Mouse (Mus musculus): ENCODE measurements around the gene Mrpl17. TPM values are rescaled to one million over a fixed set of nuclear protein-coding genes. Genes with fewer than 3 reads are reported as not detected.

The Mrpl17 gene
- polyA plus RNA-seq, 1 experiment, result 53.7 TPM

GRCm38 (mm10) chr7:105787285-105788140 lies 23.4 kb downstream of the Mrpl17 start, which contains the start of gene Dchs1:
Dchs1 (minus strand) TSS chr7:105787654.
- no peaks in the 10 kb centered on the region for H3K4me1 ChIP-seq (ENCODE audit: control insufficient read depth, insufficient read depth, low read length)
- no peak within 1 kb of the TSS for H3K27ac ChIP-seq (ENCODE audit: insufficient read depth, low read depth, low read length)
- TF ChIP-seq POLR2A (IDR thresholded peaks at IDR 0.05; ENCODE audit: borderline replicate concordance, low read depth, low read length) (no peak), CTCF (IDR thresholded peaks at IDR 0.05; ENCODE audit: low read depth, low read length) (no peak)
- peak within 1 kb of the TSS; percentile 44 for H3K4me3 ChIP-seq (ENCODE audit: insufficient read depth, low read length)

DNA sequence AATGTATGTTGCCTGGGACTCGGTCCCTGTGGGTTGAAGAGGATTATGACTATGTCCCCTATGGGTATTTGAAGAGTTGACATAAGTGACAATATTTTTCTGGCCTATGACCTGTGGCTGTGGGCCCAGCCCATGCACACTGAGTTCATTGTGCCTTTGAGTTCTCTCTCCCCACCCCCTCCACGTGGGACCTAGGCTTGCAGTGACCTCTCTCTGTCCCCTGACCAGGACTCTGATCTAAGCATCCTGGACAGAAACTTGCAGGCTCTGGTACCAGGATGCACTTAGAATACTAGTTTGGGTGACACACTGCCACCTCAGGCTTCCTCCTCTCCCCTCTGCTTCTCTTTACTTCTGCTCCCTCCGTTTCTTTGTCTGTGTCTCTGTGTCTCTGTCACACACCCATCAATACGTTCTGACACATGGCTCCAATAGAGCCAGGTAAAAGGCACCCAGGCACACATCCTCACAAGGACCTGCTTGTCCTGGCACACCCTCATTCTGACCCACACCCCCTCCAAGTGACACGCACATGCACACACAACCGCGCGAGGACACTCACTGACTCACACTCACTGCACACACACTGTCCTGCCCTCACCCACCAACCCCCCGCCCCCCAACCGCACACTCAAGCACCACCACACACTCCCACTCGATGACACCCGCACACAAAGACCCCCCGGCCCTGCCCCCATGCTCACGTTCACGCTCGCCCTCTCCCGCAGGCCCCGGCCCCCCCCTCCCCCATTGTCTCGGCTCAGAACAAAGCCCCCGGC lies 24.2 kb downstream of the Mrpl17 start:
- TF ChIP-seq CTCF (IDR thresholded peaks at IDR 0.05; ENCODE audit: low read depth, low read length), result no peak
- no peak for TF ChIP-seq POLR2A (IDR thresholded peaks at IDR 0.05; ENCODE audit: borderline replicate concordance, low read depth, low read length)
- Histone ChIP-seq H3K4me1 (ENCODE audit: control insufficient read depth, insufficient read depth, low read length) (no peaks in the 10 kb centered on the region), H3K4me3 (ENCODE audit: insufficient read depth, low read length) (no peak overlapping the region), H3K27ac (ENCODE audit: insufficient read depth, low read depth, low read length) (no peak overlapping the region)

DNA sequence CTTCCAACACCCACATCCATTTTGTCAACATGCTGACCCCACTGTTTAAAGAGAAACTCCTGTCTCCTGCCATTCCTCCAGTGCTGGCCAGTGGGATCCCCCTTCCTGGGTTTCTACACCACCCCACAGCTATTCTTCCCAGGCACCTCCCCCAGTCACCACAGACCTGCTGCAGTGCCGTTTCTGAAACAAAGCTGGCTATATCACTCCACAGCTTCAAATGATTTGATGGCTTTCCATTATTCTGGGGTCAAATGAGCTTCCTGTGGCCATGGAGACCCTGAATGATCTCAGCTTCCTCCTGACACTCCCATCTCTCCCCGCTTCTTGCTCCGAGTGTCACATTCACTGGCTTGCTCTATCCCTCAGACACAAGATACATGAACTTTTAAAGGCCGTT lies 26.3 kb downstream of the Mrpl17 start:
- TF ChIP-seq POLR2A (IDR thresholded peaks at IDR 0.05; ENCODE audit: borderline replicate concordance, low read depth, low read length), result no peak
- no peak for TF ChIP-seq CTCF (IDR thresholded peaks at IDR 0.05; ENCODE audit: low read depth, low read length)
- Histone ChIP-seq H3K4me1 (ENCODE audit: control insufficient read depth, insufficient read depth, low read length) (peaks cover 5% of the 10 kb centered on the region), H3K27ac (ENCODE audit: insufficient read depth, low read depth, low read length) (no peak overlapping the region), H3K4me3 (ENCODE audit: insufficient read depth, low read length) (no peak overlapping the region)

DNA sequence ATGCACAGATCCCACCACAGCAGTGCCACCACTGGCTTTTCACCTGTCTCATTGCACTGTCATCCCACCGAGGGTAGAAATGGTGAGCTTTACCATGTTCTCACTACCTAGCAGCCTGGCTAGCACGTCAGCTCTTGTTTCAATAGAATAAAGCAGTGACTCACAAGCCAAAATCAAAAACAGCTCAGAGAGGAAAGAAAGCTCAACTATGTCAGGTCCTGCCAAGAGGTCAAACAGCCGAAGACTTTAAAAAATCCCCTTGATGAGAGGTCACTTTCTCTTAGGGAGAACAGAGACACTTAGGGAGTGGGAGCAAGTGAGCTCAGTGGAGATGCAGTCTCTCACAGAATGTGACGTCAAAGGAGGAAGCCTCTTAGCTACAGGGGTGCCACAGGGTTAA lies 27.0 kb downstream of the Mrpl17 start:
- TF ChIP-seq CTCF (IDR thresholded peaks at IDR 0.05; ENCODE audit: low read depth, low read length) (no peak), POLR2A (IDR thresholded peaks at IDR 0.05; ENCODE audit: borderline replicate concordance, low read depth, low read length) (no peak)
- Histone ChIP-seq H3K4me1 (ENCODE audit: control insufficient read depth, insufficient read depth, low read length) (peaks cover 10% of the 10 kb centered on the region), H3K4me3 (ENCODE audit: insufficient read depth, low read length) (no peak overlapping the region), H3K27ac (ENCODE audit: insufficient read depth, low read depth, low read length) (no peak overlapping the region)

- no peak for TF ChIP-seq POLR2A (IDR thresholded peaks at IDR 0.05; ENCODE audit: borderline replicate concordance, low read depth, low read length)
- no peak for TF ChIP-seq CTCF (IDR thresholded peaks at IDR 0.05; ENCODE audit: low read depth, low read length)
- Histone ChIP-seq H3K4me1 (ENCODE audit: control insufficient read depth, insufficient read depth, low read length) (peaks cover 27% of the 10 kb centered on the region), H3K27ac (ENCODE audit: insufficient read depth, low read depth, low read length) (peak overlapping the region; percentile 88), H3K4me3 (ENCODE audit: insufficient read depth, low read length) (peak overlapping the region; percentile 16)
These were observed 32.2 kb downstream of the Mrpl17 start for GRCm38 (mm10) chr7:105778553-105779265.

GRCm38 (mm10) chr7:105777797-105778552 lies 32.9 kb downstream of the Mrpl17 start:
- peak overlapping the region; percentile 32 for H3K4me3 ChIP-seq (ENCODE audit: insufficient read depth, low read length)
- H3K27ac ChIP-seq (ENCODE audit: insufficient read depth, low read depth, low read length), result peak overlapping the region; percentile 88

GRCm38 (mm10) chr7:105777316-105777715 lies 33.6 kb downstream of the Mrpl17 start:
- TF ChIP-seq POLR2A (IDR thresholded peaks at IDR 0.05; ENCODE audit: borderline replicate concordance, low read depth, low read length) (no peak), CTCF (IDR thresholded peaks at IDR 0.05; ENCODE audit: low read depth, low read length) (no peak)
- H3K27ac ChIP-seq (ENCODE audit: insufficient read depth, low read depth, low read length), result peak overlapping the region; percentile 88
- no peak overlapping the region for H3K4me3 ChIP-seq (ENCODE audit: insufficient read depth, low read length)
- peaks cover 27% of the 10 kb centered on the region for H3K4me1 ChIP-seq (ENCODE audit: control insufficient read depth, insufficient read depth, low read length)

More at GRCm38 (mm10) chr7:105777797-105778552, 32.9 kb downstream of the Mrpl17 start:
- no peak for TF ChIP-seq CTCF (IDR thresholded peaks at IDR 0.05; ENCODE audit: low read depth, low read length)
- no peak for TF ChIP-seq POLR2A (IDR thresholded peaks at IDR 0.05; ENCODE audit: borderline replicate concordance, low read depth, low read length)
- H3K4me1 ChIP-seq (ENCODE audit: control insufficient read depth, insufficient read depth, low read length), result peaks cover 27% of the 10 kb centered on the region

- Histone ChIP-seq H3K4me1 (ENCODE audit: control insufficient read depth, insufficient read depth, low read length) (peaks cover 30% of the 10 kb centered on the region), H3K27ac (ENCODE audit: insufficient read depth, low read depth, low read length) (no peak overlapping the region), H3K4me3 (ENCODE audit: insufficient read depth, low read length) (no peak overlapping the region)
- TF ChIP-seq POLR2A (IDR thresholded peaks at IDR 0.05; ENCODE audit: borderline replicate concordance, low read depth, low read length) (no peak), CTCF (IDR thresholded peaks at IDR 0.05; ENCODE audit: low read depth, low read length) (no peak)
These were observed 34.9 kb downstream of the Mrpl17 start for GRCm38 (mm10) chr7:105776026-105776425.

GRCm38 (mm10) chr7:105774661-105775060 lies 36.2 kb downstream of the Mrpl17 start:
- no peak overlapping the region for H3K4me3 ChIP-seq (ENCODE audit: insufficient read depth, low read length)
- H3K4me1 ChIP-seq (ENCODE audit: control insufficient read depth, insufficient read depth, low read length), result peaks cover 31% of the 10 kb centered on the region

More at GRCm38 (mm10) chr7:105774661-105775060, 36.2 kb downstream of the Mrpl17 start:
- no peak overlapping the region for H3K27ac ChIP-seq (ENCODE audit: insufficient read depth, low read depth, low read length)
- no peak for TF ChIP-seq CTCF (IDR thresholded peaks at IDR 0.05; ENCODE audit: low read depth, low read length)
- TF ChIP-seq POLR2A (IDR thresholded peaks at IDR 0.05; ENCODE audit: borderline replicate concordance, low read depth, low read length), result no peak
